Mouse (Mus musculus): ENCODE data around the gene Mpp1. TPM values are rescaled to one million over a fixed set of nuclear protein-coding genes. Genes with fewer than 3 reads are reported as not detected.

Gene Mpp1
- polyA plus RNA-seq, 1 experiment from 2014 or later, result 45.7 TPM

DNA sequence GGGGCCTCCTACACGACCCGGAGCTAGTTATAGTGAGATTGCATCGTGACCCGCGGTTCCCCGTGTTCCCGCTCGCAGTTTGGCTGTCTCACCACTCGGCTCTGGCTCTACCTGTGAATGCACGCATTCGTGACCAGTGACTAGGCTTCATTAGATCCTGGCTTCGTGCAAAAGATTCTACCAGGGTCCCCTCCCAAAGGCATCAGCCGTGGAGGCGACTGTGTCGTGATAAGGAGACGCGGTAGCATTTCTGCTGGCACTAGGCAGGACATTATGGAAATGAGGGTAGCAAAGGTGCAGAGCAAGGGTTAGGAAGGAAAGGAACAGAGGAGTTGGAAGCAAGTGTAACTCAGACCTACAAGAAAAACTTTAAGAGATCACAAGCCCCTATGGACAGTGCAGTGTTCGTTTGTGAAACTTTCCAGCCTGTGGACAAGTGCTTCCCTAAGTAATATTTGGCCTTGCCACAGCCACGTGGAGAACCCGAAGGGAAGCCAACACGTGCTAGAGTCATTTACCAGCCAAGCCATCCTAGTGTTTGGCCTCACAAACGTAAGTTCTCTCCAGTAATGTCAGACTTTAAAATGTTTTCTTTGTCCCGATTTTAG, 34.5 kb downstream of the Mpp1 start:
- Histone ChIP-seq H3K4me3 (ENCODE audit: low read depth, low read length) (peak overlapping the region; percentile 67), H3K4me1 (replicated peaks; ENCODE audit: control insufficient read depth, insufficient read depth, low read length) (no peaks in the 10 kb centered on the region), H3K36me3 (ENCODE audit: control insufficient read depth, insufficient read depth, low read length) (peaks cover 9% of the 10 kb centered on the region; the same call in 1 of the 2 replicates), H3K27me3 (replicated peaks; ENCODE audit: control insufficient read depth, insufficient read depth, low read length) (no peaks in the 10 kb centered on the region), H3K9ac (ENCODE audit: low read depth, low read length) (peak overlapping the region; percentile 84), H3K9me3 (ENCODE audit: control insufficient read depth, low read length) (no peaks in the 10 kb centered on the region), H3K4me2 (peak overlapping the region; percentile 68), H3K27ac (ENCODE audit: low read depth, low read length) (peak overlapping the region; percentile 67)
- 14% methylated on average over 23 of the region's 23 CpGs for WGBS
- peak; percentile 40 for ATAC-seq (replicated peaks; ENCODE audit: low FRiP score)
- no peak for DNase-seq (ENCODE audit: low spot score)

DNA sequence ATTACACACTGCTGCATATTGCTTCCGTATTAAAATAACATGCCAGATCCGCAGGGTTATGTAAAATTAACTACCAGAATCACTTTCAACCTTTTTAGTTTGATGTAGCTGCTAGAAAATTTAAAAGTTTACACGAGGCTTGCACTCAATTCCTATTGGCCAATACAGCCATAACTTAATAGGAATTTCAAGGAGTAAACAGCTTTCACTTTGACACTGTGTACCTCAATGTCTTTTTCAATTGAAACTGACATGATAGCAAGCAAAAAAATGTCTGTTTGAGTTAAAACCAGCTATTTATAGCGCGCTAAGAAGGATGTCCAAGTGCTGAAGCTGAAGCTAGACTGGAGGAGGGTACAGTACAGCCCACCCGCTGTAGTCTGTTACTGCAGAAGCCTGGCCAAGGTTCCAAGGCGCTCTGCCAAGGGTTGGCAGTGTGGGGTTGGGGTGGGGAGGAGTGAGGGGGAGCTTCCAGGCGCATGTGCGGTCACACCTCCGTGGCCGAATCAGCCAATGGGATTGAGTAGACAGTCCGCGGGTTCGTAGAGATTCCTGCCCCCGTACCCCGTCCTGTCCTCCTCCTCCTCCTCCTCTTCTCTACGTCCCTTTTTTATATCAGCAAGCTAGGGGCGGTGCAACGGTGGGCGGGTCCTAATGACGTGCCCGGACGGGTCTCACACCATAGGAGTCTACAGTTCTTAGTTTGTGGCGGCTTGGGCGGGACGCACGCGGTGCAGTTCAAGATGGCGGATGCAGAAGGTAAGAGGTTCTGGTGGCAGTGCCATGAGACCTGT, 35.2 kb downstream of the Mpp1 start, which contains the start of gene Dkc1:
Gene Dkc1, plus strand, starts transcription at position 486 of the 794 bp plus-strand sequence.
- ATAC-seq (replicated peaks; ENCODE audit: low FRiP score), result peak; percentile 99

DNA sequence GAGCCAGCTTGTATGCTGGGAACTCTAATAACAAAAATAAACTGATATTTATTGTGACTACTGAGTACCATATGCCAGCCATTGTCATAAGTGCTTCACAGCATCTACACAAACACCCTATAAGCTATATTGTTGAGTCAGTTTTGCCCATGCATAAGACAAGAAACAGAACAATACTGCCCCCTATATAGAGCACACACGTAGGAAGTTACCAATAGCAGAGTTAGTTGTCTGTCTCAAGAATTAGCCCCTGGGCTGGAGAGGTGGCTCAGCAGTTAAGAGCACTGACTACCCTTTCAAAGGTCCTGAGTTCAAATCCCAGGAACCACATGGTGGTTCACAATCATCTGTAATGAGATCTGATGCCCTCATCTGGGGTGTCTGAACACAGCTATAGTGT, 45.2 kb downstream of the Mpp1 start:
- DNase-seq (ENCODE audit: low spot score) (no peak), ATAC-seq (replicated peaks; ENCODE audit: low FRiP score) (no peak)
- no peaks in the 10 kb centered on the region for H3K9me3 ChIP-seq (ENCODE audit: control insufficient read depth, low read length)
- no peaks in the 10 kb centered on the region for H3K36me3 ChIP-seq (ENCODE audit: control insufficient read depth, insufficient read depth, low read length)
- H3K27ac ChIP-seq (ENCODE audit: low read depth, low read length), result no peak overlapping the region
- H3K4me2 ChIP-seq, result no peak overlapping the region; the same call in 1 of the 2 replicates
- WGBS, result 36% methylated on average over 1 of the region's 1 CpGs
- H3K4me3 ChIP-seq (ENCODE audit: low read depth, low read length), result no peak overlapping the region
- H3K4me1 ChIP-seq (replicated peaks; ENCODE audit: control insufficient read depth, insufficient read depth, low read length), result no peaks in the 10 kb centered on the region
- H3K27me3 ChIP-seq (replicated peaks; ENCODE audit: control insufficient read depth, insufficient read depth, low read length), result no peaks in the 10 kb centered on the region
- H3K9ac ChIP-seq (ENCODE audit: low read depth, low read length), result no peak overlapping the region

More for the DNA sequence above, 35.2 kb downstream of the Mpp1 start, which contains the start of gene Dkc1:
- DNase-seq (ENCODE audit: low spot score), result peak; percentile 86
- Histone ChIP-seq H3K4me3 (ENCODE audit: low read depth, low read length) (peak within 1 kb of the TSS; percentile 67), H3K9ac (ENCODE audit: low read depth, low read length) (peak within 1 kb of the TSS; percentile 84), H3K9me3 (ENCODE audit: control insufficient read depth, low read length) (no peaks in the 10 kb centered on the region), H3K4me1 (replicated peaks; ENCODE audit: control insufficient read depth, insufficient read depth, low read length) (no peaks in the 10 kb centered on the region), H3K27ac (ENCODE audit: low read depth, low read length) (peak within 1 kb of the TSS; percentile 67), H3K36me3 (ENCODE audit: control insufficient read depth, insufficient read depth, low read length) (peaks cover 7% of the 10 kb centered on the region; the same call in 1 of the 2 replicates), H3K4me2 (peak within 1 kb of the TSS; percentile 68), H3K27me3 (replicated peaks; ENCODE audit: control insufficient read depth, insufficient read depth, low read length) (no peaks in the 10 kb centered on the region)
- 17% methylated on average over 25 of the region's 29 CpGs for WGBS

DNA sequence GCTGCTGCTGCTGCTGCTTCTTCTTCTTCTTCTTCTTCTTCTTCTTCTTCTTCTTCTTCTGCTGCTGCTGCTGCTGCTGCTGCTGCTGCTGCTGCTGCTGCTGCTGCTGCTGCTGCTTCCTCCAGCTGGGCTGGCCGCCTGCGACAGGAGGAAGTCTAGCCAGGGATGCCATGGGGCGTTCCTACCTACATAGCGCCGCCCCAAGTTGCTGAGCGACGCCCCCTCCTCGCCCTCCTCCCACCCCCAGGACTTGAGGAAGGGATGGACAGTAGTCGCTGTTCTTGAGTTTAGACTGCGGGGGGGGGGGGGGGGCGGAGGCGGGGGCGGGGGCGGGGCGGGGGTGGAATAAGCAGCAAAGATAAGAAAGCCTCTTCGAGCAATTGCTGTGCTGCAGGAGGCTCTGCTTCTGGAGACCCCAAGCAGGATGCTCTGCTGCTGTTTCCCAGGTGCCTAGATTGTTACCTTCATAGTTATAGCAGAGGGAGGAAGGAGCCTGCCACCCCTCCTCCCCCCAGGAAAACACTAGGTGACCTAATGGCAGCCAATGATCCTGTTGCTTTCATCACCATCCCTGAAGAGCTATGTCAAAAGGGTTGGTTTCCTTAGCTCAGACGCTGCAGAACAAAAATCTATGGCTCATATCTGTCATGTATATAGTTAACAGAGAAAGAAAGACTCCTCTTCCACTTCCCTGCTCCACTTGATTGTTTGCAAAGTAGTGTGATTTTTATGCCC, 45.9 kb downstream of the Mpp1 start, which contains the start of gene Gab3:
Gene Gab3, minus strand, starts transcription at position 685 of the 735 bp plus-strand sequence.
- Histone ChIP-seq H3K9me3 (ENCODE audit: control insufficient read depth, low read length) (no peaks in the 10 kb centered on the region), H3K4me2 (peak within 1 kb of the TSS; percentile 68), H3K4me1 (replicated peaks; ENCODE audit: control insufficient read depth, insufficient read depth, low read length) (no peaks in the 10 kb centered on the region), H3K9ac (ENCODE audit: low read depth, low read length) (peak within 1 kb of the TSS; percentile 61), H3K36me3 (ENCODE audit: control insufficient read depth, insufficient read depth, low read length) (no peaks in the 10 kb centered on the region), H3K27ac (ENCODE audit: low read depth, low read length) (no peak within 1 kb of the TSS), H3K27me3 (replicated peaks; ENCODE audit: control insufficient read depth, insufficient read depth, low read length) (no peaks in the 10 kb centered on the region), H3K4me3 (ENCODE audit: low read depth, low read length) (peak within 1 kb of the TSS; percentile 57)
- WGBS, result 10% methylated on average over 10 of the region's 17 CpGs
- DNase-seq (ENCODE audit: low spot score), result peak; percentile 54
- peak; percentile 92 for ATAC-seq (replicated peaks; ENCODE audit: low FRiP score)

DNA sequence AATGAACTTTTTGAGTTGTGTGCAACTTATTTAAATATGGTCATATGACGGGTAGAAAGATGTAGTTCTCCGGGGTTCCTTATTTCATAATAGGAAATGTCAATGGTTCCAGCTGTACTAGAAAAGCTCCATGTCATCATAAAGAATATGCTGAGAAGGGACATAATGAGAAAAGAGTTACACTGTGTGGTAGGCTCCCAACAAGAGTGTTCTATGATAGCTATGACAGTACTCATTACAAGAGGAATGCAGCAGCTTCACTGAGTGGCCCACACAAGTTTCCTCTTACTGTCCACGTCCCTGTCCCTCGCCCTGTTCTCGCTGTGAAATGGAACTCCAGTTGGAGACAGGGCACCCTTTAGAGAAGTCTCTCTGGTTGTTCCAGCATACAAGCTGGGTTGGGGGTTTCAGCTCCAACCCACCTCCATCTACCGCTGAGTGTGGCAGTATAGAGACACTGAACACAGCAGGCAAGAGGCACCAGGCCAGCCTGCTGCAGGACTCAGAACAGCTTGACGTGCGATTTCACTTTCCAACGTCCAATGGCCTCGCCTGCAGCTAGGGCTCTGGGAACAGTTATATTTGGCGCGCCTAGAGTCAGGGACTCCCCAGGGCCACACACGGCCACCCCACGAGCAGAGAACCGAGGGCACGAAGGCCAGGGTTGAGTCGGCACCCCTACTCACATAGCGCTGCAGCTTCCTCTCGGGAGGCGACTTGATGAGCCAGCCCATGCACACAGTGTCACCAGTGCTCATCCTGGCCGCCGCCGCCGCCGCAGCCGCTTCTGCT, 46.6 kb downstream of the Mpp1 start:
- Histone ChIP-seq H3K4me3 (ENCODE audit: low read depth, low read length) (peak overlapping the region; percentile 57), H3K9ac (ENCODE audit: low read depth, low read length) (peak overlapping the region; percentile 61), H3K4me1 (replicated peaks; ENCODE audit: control insufficient read depth, insufficient read depth, low read length) (no peaks in the 10 kb centered on the region), H3K9me3 (ENCODE audit: control insufficient read depth, low read length) (no peaks in the 10 kb centered on the region), H3K4me2 (peak overlapping the region; percentile 68), H3K27me3 (replicated peaks; ENCODE audit: control insufficient read depth, insufficient read depth, low read length) (no peaks in the 10 kb centered on the region), H3K27ac (ENCODE audit: low read depth, low read length) (no peak overlapping the region), H3K36me3 (ENCODE audit: control insufficient read depth, insufficient read depth, low read length) (no peaks in the 10 kb centered on the region)
- peak; percentile 41 for DNase-seq (ENCODE audit: low spot score)
- 16% methylated on average over 26 of the region's 26 CpGs for WGBS
- peak; percentile 77 for ATAC-seq (replicated peaks; ENCODE audit: low FRiP score)

DNA sequence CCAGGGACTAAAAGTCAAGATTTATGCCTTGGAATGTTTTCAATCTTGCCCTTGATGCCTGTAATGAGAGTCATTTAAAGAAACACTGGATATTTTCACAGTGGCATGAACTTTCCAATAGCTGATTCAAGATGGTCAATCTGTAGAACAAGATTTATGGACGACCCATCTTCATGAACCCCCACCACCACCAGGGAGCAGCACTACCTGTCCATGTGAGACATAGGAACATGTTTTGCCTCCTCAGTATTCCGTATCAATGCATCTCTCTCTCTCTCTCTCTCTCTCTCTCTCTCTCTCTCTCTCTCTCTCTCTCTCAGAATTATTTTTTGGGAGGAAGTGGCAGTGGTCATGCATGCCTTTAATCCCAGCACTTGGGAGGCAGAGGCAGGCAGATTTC, 48.5 kb downstream of the Mpp1 start:
- no peak for ATAC-seq (replicated peaks; ENCODE audit: low FRiP score)
- DNase-seq (ENCODE audit: low spot score), result no peak

More for the DNA sequence above, 48.5 kb downstream of the Mpp1 start:
- Histone ChIP-seq H3K4me2 (no peak overlapping the region), H3K27me3 (replicated peaks; ENCODE audit: control insufficient read depth, insufficient read depth, low read length) (no peaks in the 10 kb centered on the region), H3K9ac (ENCODE audit: low read depth, low read length) (no peak overlapping the region), H3K4me3 (ENCODE audit: low read depth, low read length) (no peak overlapping the region), H3K27ac (ENCODE audit: low read depth, low read length) (no peak overlapping the region), H3K4me1 (replicated peaks; ENCODE audit: control insufficient read depth, insufficient read depth, low read length) (no peaks in the 10 kb centered on the region), H3K36me3 (ENCODE audit: control insufficient read depth, insufficient read depth, low read length) (no peaks in the 10 kb centered on the region), H3K9me3 (ENCODE audit: control insufficient read depth, low read length) (no peaks in the 10 kb centered on the region)
- 54% methylated on average over 2 of the region's 2 CpGs for WGBS
